Mouse (Mus musculus): Measurements from ENCODE around the gene BC004004.
"Not testable (repeated sequence)": the region's sequence is repeated elsewhere in the genome, so short reads cannot be mapped to it uniquely, and the experiment has no call there.

The BC004004 gene

DNA sequence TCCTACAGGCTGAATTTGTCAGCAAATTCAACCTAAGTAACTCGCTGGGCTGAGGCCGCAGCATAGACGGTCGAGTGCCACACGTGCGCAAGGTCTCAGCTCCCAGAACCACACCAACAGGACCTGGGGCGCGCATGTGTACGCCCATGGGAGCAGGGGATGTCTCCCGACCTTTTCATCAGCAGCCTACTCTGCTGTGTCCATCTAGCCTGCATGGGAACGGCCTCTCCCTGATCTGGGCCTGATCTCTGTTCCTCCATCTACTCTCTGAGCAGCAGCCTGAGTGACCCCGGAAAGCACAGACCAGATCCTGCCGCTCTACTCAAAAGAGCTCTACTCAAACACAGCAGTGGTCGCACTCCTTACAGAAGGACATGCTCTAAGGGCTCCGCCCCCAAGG, 8.1 kb upstream of the BC004004 start:
- no peak for DNase-seq (ENCODE audit: low read depth, low spot score)

DNA sequence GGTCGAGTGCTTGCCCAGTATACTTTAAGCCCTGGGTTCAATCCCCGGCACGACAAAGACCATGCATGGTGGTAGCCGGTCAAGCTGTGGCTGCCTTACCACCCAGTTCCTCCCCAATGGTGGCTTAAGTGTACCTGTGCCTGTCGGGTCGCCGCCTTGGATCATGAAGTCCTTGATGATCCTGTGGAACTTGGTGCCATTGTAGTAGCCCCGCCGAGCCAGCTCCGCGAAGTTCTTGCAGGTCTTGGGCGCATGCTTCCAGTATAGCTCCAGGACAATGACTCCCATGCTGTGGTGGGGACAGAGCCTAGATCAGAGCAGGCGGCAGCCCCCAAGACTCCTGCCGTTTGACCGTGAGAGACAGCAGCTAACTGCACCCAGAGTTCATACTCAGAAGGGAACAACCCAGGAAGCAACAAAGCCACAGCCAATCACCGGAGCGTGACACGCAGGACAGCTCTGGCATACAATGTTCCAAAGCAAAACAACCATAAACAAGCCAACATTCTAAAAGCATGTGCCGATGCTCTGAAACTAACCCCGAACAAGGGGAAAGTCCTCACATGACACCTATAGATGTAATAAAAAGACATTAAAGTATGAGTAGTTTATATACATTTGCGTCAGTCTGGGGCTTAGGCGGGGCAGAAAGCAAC, 6.9 kb upstream of the BC004004 start:
- no peak for DNase-seq (ENCODE audit: low read depth, low spot score)

DNA sequence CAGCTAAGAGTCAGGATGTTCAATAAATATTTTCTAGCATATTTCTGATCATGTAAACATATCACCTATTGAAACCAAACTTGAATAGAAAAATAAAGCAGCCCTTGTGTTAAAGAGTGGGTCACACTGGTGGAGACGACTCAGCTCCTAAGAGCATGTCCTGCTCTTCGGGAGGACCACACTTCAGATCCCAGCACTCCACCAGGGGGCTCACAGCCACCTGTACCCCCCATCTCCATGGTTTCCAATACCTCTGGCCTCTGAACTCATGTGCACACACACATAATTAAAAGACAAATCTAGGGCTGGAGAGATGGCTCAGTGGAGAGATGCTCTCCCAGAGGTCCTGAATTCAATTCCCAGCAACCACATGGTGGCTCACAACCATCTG, 6.3 kb upstream of the BC004004 start:
- no peak for DNase-seq (ENCODE audit: low read depth, low spot score)

DNA sequence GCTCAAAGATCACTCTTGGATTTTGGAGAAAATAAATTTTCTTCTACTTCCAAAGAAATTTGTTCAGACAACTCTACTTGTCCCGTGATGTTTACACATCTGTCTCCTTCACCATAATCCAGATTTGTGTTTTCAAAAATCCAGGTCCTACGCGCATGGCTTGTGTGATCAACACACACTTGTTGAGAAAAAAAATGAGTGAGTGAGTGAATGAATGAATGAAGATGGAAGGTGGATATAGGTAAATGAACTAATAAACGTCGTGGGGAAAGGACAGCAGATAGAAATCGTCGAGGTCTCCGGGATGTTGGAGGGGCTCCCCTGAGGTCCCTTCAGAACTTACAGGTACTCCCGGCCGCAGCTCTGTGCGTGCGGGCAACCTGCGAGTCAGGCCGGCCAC, 5.2 kb upstream of the BC004004 start:
- DNase-seq (ENCODE audit: low read depth, low spot score), result no peak

DNA sequence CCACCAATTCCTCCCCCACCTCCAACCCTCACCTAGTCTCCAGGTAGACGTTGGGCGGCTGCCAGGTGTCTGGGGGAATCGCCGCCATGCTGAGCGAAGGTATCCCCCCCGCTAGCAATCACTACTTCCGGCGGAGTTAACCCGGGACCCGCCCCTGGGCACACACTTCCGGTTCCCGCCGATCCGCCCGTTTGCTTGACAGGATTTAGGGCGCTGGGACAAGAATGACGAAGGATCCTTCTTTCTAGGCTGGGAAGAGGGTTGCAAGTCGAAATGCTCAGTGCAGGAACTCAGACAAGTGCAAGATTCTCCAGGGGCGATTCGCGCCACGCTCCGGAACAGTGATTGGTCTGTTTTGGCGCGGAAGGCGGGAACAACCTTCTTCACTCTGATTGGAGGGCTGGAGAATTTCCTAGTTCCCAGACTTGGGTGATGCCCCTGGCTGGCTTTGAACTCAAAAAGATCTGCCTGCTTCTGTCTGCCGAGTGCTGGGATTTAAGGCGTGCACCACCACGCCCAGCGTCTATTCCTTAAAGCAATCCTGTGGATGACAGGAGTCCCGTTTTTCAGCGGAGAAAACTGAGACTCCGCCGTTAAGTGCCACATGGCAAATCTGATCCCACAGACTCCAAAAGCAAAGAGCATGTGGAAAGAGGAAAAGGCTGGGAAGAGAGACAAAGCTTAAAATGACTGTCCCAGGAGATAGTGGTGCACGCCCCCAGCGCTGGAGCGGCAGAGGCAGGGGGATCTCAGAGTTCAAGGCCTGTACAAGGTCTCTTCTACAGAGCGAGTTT, 4.6 kb upstream of the BC004004 start, which contains the start of gene Ppil1:
Gene Ppil1, minus strand, starts transcription at position 347 of the 794 bp plus-strand sequence.
- DNase-seq (ENCODE audit: low read depth, low spot score), result peak; percentile 90

DNA sequence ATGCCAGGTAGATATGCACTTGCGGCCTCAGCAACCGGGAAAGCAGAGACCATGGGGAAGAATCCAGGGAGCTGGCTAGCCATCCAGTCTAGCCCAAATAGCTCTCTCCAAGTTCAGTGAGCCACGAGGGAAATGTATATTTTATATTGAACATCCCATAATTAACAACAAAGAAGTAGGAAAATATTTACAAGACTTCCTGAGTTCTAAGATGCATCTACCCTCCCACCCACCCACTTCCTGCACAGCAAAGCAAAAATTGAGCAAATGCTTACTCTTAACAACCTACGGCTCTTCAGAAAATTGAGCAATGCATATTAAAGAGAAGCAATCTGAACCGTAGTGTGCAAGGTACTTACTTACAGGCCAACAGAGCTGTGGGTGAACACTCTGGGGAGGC, 3.8 kb upstream of the BC004004 start:
- DNase-seq (ENCODE audit: low read depth, low spot score), result no peak

DNA sequence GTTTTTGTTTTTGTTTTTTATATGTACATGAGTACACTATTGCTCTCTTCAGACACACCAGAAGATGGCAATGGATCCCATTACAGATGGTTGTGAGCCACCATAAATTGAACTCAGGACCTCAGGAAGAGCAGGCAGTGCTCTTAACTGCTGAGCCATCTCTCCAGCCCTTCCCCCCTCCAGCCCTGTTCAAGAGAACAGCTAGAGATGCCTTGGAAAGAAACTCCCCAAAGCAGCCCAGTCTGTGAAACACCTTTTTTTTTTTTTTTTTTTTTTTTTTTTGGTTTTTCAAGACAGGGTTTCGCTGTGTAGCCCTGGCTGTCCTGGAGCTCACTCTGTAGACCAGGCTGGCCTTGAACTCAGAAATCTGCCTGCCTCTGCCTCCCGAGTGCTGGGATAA, 1.5 kb upstream of the BC004004 start:
- DNase-seq (ENCODE audit: low read depth, low spot score), result not testable (repeated sequence)

DNA sequence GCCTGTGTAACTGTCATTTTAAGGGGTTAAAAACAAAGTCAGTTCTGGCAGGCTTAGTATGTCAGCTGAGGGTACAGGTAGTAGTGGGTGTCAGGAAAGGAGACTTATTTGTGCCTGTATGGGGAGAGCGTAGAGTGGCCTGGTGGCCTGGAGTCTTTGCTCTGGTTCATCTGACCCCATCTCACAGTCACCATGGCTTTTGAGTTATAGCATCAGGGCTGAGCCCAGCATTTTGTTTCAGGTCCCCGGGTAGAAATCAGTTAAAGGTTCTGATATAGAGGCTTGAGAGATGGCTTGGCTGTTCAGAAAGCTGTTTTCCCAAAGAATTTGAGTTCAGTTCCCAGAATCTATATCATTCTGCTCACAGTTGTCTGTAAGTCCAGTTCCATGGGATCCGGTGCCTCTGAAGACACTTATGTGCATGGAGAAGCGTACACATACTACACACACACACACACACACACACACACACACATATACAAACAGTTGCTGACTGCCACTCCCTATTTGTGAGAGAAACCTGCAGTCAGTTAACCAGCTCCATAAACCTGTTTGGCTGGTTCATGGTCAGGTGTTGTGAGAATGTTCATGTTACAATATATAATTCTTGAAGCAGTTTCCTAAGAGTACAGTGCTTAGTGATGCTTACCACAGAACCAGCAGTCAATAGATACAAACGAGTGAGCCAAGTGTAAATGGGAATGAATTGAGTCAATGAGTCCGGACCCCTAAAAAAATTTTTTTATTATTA, 482 bp upstream of the BC004004 start:
- DNase-seq (ENCODE audit: low read depth, low spot score), result peak; percentile 17

DNA sequence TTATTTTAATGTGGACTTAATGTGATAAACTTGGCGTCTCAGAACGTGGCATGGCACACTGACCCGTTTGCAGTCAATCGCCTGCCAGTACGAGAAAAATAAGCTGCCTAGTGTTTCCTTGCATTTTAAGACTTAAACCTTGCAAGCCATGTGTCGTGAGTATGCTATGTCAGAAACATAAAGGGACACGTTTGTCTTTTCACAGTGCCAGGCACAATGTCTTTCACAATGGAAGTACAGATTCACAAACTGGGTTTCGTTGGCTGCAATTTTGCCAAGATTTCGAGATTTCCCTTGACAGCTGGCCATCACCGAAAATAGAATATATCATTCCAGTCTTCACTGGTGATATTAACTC, 740 bp downstream of the BC004004 start:
- no peak for DNase-seq (ENCODE audit: low read depth, low spot score)

DNA sequence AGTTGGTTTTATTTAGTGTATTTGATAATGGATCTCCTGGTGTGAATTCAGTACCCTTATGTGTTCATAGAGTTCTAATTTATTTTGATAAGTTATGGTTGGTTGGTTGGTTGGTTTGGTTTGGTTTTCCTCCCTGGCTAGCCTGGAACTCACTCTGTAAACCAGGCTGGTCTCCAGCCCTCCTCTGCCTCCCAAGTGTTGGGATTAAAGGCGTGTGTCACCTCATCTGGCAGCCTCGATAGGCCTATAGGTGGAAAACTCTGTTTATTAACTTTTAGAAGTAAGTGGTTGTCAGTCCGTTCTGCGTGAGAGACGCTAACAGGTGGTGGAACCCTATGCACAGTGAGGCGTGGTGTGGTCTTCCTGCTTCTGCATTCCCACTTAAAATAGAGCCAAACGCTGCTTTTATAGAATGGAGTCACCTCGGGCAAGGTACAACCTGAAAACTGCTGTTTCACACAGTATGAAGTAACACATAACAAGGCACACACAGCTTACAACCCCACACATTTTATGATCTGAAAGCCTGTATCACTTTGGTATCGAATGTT, 1.6 kb downstream of the BC004004 start:
- DNase-seq (ENCODE audit: low read depth, low spot score), result no peak

DNA sequence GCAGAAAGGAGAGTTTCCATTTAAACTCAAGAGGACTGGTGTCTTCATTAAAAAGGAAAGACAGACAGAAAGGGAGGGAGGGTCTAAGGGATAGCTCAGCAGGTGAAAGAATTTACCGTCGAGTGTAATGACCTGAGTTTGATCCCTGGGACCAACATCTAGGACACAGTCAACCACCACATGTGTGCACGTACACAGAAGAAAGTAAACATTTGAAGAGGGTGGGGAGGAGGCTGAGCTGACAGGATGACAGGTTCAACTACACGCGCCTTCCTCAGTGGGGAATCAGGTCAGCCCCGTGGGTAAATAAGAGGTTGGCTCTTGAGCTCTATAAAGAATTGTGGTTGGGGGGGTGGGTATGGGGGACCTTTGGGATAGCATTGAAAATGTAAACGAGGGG, 4.6 kb downstream of the BC004004 start:
- DNase-seq (ENCODE audit: low read depth, low spot score), result no peak

DNA sequence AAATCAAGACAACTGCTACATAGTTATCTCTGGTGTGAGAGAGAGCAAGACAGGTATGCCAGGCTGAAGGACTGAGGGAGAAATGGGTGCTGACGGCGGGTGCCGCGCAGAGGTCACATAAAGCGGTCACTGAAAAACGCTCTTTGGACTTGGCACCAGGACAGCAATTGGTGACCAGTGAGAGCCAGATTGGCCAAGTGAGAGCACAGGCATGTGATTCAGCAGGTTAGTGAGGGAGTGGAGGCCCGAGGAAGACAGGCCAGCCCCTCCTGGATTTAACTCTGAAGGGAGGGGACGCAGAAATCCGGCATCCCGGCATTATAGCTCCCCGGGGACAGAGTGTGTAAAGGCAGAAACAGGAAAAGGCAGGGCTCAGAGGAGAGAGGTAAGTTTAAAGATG, 5.3 kb downstream of the BC004004 start:
- DNase-seq (ENCODE audit: low read depth, low spot score), result no peak

DNA sequence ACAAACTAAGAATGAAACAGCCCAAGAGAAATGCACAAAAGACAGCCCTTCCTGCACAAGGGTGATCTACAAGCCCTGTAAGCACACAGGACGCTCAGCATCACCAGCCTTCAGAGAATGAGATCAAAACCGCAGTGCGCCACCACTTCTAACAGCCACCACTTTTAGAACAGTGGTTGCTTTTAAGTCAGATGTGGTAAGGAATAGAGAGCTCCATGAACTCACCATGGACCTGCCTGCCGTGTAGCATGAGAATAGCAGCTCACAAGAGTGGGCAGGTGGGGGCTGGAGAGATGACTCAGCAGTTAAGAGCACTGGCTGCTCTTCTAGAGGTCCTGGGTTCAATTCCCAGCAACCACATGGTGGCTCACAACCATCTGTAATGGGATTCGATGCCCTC, 11.8 kb downstream of the BC004004 start:
- no peak for DNase-seq (ENCODE audit: low read depth, low spot score)

DNA sequence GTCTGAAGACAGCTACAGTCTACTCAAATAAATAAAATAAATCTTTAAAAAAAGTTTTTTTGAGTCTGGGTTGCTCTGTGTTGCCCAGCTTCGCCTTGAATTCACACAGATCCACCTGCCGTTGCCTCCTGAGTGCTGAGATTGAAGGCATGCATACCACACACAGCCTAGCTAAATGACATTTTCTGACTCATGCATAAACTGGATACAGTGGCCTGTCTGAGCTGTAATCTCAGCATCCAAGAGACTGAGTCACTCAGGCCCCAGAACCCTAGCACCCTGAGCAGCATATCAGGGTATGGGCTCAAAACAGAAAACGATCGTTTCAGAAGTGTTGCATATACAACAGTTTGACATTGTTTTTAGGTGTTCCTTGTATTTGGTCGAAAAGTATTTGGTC, 13.0 kb downstream of the BC004004 start:
- DNase-seq (ENCODE audit: low read depth, low spot score), result no peak

DNA sequence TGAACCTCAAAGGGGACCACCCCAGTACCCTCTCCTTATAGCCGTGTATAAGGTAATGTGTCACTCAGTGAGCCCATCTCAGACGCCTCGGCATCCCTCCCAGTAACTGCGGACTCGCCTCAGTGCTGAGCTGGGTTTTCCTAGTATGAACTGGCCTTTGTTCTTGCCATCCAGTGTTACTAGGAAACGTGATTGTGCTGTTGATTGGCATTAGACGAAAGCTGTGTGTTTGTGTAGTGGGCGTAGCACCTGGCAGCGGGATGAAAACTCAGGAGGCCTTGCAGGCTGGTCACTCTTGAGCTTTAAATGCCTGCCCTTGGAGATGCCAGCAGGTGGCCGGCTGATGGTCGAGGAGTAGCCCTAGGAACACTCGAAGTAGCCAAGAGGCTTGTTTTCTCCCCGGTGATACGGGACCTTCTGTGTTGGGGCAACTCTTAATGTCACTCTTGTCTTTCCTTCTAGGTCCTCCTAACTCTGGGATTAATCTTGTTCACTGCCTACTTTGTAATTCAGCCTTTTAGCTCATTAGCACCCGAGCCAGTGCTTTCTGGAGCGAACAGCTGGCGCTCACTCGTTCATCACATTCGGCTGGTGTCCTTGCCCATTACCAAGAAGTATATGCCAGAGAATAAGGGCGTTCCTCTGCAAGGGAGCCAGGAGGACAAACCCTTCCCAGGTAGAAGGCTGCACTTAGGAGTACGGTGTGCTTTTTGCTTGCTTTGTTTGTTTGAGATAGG, 13.8 kb downstream of the BC004004 start:
- DNase-seq (ENCODE audit: low read depth, low spot score), result peak; percentile 53

DNA sequence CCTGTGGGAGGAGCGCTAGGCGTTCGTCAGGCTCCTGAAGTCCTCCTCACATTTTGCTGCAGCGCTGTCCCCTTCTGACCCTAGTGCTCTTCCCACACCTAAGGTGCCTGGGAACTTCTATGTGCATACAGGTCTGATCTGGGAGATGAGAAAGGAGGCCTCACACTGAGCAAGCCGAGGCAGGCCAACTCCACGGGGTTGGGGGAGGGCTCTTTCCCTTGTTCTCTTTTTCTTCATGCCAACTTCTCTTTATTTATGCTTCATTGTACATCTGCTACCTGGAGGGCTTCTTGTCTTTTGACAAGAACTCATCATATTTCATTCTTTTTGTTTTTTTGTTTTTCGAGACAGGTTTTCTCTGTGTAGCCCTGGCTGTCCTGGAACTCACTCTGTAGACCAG, 23.2 kb downstream of the BC004004 start:
- DNase-seq (ENCODE audit: low read depth, low spot score), result no peak

DNA sequence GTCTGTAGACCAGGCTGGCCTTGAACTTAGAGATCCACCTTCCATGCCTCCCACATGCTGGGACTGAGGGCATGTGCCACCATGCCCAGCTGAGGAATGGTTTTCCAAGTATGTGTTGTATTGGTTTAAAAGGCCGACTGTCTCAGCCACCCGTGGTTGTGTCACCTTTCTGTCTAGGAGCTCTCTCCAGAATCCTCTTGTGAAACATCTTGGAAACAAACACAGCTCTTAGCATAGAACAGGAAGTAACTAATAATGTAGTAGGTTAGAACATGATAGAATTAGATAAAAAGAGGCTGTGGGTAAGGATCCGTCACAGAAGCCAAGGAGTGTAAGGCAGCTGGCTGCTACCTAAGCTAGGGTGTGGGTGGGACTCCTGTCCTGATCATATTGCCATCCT, 24.4 kb downstream of the BC004004 start:
- DNase-seq (ENCODE audit: low read depth, low spot score), result no peak

DNA sequence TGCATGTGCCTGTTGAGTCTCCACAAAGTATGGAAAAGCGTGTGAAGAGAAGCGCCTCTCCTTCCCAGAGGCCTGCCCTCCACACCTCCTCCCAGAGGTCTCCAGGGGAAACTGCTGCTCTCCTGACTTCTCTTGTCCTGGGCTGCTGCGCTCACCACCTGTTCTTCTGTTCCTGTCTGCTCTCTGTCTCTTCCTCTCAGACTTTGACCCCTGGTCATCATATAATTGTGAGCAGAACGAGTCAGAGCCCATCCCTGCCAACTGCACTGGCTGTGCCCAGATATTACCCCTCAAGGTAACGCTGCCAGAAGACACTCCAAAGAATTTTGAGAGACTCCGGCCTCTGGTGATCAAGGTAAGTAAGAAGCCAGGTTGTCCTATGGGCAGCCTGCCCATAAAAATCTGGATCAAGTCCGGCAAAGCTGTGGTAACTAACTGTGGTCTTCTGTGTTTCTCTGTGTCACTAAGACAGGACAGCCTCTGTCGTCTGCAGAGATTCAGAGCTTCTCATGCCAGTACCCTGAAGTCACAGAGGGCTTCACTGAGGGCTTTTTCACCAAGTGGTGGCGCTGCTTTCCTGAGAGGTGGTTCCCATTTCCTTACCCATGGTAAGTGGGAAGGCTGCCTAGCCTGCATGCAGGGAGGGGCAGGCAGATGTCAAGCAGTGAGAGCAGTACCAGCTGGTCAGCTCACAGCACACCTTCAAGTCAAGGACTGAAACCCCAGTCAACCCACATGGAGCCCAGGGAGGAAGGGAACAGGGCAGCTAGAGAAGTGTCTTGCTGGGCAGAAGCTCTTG, 25.4 kb downstream of the BC004004 start:
- peak; percentile 38 for DNase-seq (ENCODE audit: low read depth, low spot score)

DNA sequence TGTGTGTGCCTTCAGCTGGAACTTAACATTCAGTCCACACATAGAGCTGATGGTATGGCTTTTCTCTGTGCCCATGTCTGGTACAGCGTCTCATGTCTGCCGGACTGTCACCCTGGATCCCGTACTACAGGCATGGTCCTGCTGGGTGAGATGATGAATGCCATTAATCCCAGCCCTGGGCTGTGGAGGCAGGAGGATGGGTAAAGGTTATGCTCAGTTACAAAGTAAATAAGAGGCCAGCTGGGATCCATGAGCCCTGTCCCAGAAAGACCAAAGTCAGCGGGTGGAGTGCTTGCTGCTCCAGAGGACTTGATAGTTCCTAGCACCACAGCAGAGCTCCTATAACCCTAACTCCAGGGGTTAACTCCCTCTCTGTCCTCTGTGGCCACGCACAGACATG, 27.2 kb downstream of the BC004004 start:
- DNase-seq (ENCODE audit: low read depth, low spot score), result no peak

DNA sequence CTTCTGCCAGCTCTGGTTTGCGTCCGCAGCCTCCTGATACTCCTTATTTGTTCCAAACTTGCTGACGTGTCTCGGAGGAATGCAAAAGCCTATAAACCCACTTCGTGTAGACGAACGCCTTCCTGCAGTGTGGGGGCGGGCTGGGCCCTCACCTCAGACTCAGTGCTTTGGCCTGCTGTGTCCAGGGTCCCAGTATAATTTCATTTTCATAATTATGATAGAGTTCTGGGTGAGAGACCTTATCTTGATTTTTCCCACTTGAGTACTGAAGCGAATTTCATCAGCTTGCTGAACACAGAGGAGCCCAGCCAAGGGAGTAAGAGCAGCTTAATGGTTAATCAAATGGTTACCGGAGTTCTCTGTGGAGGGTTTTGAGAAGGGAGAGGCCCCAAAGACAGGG, 28.7 kb downstream of the BC004004 start:
- DNase-seq (ENCODE audit: low read depth, low spot score), result no peak

DNA sequence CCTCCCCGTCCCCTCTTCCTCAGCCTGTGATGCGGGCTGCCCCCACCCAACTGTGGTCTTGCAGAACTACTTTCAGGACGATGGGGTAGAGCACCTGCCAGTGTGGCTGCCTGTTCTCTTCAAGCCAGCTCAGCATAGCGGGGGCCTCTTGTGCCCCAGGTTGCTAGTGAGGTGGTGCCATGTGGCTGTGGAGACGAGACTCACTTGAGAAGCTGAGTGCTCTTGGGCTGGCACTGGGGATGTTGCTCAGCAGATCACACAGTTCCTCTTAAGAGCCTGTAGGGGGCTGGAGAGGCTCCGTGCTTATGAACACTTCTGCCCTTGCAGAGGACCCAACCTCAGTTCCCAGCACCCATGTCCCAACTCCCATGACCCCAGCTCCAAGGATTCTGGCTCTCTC, 29.2 kb downstream of the BC004004 start:
- DNase-seq (ENCODE audit: low read depth, low spot score), result no peak
